Mouse (Mus musculus): ENCODE data around the gene Igf2bp3.

GRCm38 (mm10) chr6:49148368-49148767 is 66.4 kb downstream of the Igf2bp3 start:
- TF ChIP-seq USF1 (IDR thresholded peaks at IDR 0.05; ENCODE audit: low read depth, low read length) (no peak), CTCF (conservative IDR thresholded peaks at IDR 0.05 in 1 of 2, IDR thresholded peaks at IDR 0.05 in 1 of 2; ENCODE audit: low read depth in 2 of 2, low read length in 2 of 2) (no peak), ETS1 (conservative IDR thresholded peaks at IDR 0.05; ENCODE audit: low read depth, low read length) (no peak), PAX5 (IDR thresholded peaks at IDR 0.05; ENCODE audit: low read length) (no peak), POLR2A (IDR thresholded peaks at IDR 0.05; ENCODE audit: low read depth, low read length) (no peak), ZMIZ1 (IDR thresholded peaks at IDR 0.05; ENCODE audit: low read depth, low read length) (no peak), HCFC1 (IDR thresholded peaks at IDR 0.05; ENCODE audit: low read depth, low read length) (no peak), MXI1 (IDR thresholded peaks at IDR 0.05; ENCODE audit: low read depth, low read length) (no peak)
